Mouse (Mus musculus) lung, postnatal 0 days (tissue): ENCODE measurements around the gene Foxk1.
A peak's percentile ranks its signal among the peaks of the same experiment; 100 is the strongest.

Source experiments
- CTCF ChIP-seq: IDR thresholded peaks from 2 replicates; pipeline ENCODE4 v1.5.1; 2016; ENCODE audit warnings: antibody characterized with exemption, mild to moderate bottlenecking
- EP300 ChIP-seq: IDR thresholded peaks from 2 replicates; pipeline ENCODE4 v1.6.1; 2016; ENCODE audit warnings: antibody characterized with exemption, mild to moderate bottlenecking, control low read depth

- TF ChIP-seq EP300, result no peak
- peak; percentile 98 for TF ChIP-seq CTCF
Measured at GRCm38 (mm10) chr5:142448076-142448475, 46.8 kb downstream of the Foxk1 start.
